Mouse (Mus musculus) forebrain, embryonic 12.5 days (tissue): ENCODE results near the gene Megf6. TPM values are rescaled to one million over a fixed set of nuclear protein-coding genes. Genes with fewer than 3 reads are reported as not detected.

Source experiments
- ATAC-seq: fragments of 200-750 bp; cut with Nextera tagmentation; 2 replicates; pipeline ENCODE4 v1.8.0; 2017; ENCODE audit warnings: moderate TSS enrichment; ENCODE audit not compliant: low FRiP score
- H3K27ac ChIP-seq: fragments of 300-500 bp; sonication (generic); 2 replicates; pipeline ENCODE4 v1.5.1; 2016; ENCODE audit warnings: mild to moderate bottlenecking
- H3K27me3 ChIP-seq: fragments of 300-500 bp; sonication (generic); 2 replicates; pipeline ENCODE4 v1.6.1; 2016; ENCODE audit warnings: mild to moderate bottlenecking
- H3K36me3 ChIP-seq: fragments of 300-500 bp; sonication (generic); replicated peaks from 2 replicates; pipeline ENCODE4 v1.6.1; 2016; ENCODE audit warnings: mild to moderate bottlenecking
- H3K4me1 ChIP-seq: fragments of 300-500 bp; sonication (generic); 2 replicates; pipeline ENCODE4 v1.6.1; 2016
- H3K4me2 ChIP-seq: fragments of 300-500 bp; sonication (generic); 2 replicates; pipeline ENCODE4 v1.6.1; 2016; ENCODE audit warnings: mild to moderate bottlenecking, moderate library complexity
- H3K4me3 ChIP-seq: fragments of 300-500 bp; sonication (generic); replicated peaks from 2 replicates; pipeline ENCODE4 v1.5.1; 2016; ENCODE audit warnings: mild to moderate bottlenecking
- H3K9ac ChIP-seq: fragments of 300-500 bp; sonication (generic); 2 replicates; pipeline ENCODE4 v1.6.1; 2016; ENCODE audit warnings: mild to moderate bottlenecking
- H3K9me3 ChIP-seq: fragments of 300-500 bp; sonication (generic); 2 replicates; pipeline ENCODE4 v1.6.1; 2016
- WGBS: fragments of 180-500 bp; shearing (Covaris S2); methylation state at CpG from one replicate; pipeline ENCODE4 v1.1.7; 2016; 5-methylcytosine and 5-hydroxymethylcytosine counted together
- polyA plus RNA-seq: library from polyadenylated mRNA; unstranded; fragments of >200 nt; fragmentation: Nextera tagmentation; extraction: Ambion mirVana; gene quantifications from 2 replicates; pipeline ENCODE4 v1.2.1, GENCODE M21; 2016

Gene Megf6
- polyA plus RNA-seq, 1 experiment from 2014 or later = 21.7 TPM

GRCm38 (mm10) chr4:154201511-154201910, 31.0 kb downstream of the Megf6 start:
- no peaks in the 10 kb centered on the region for H3K9me3 ChIP-seq
- no peak overlapping the region for H3K4me2 ChIP-seq
- ATAC-seq = no peak
- no peaks in the 10 kb centered on the region for H3K36me3 ChIP-seq
- no peak overlapping the region for H3K9ac ChIP-seq
- H3K4me1 ChIP-seq = peaks cover 25% of the 10 kb centered on the region
- no peak overlapping the region for H3K4me3 ChIP-seq
- WGBS = 64% methylated on average over 5 of the region's 5 CpGs
- H3K27ac ChIP-seq = no peak overlapping the region
- no peaks in the 10 kb centered on the region for H3K27me3 ChIP-seq

GRCm38 (mm10) chr4:154204532-154204931, 34.0 kb downstream of the Megf6 start:
- H3K4me2 ChIP-seq = no peak overlapping the region
- 72% methylated on average over 7 of the region's 7 CpGs for WGBS
- ATAC-seq = no peak
- no peaks in the 10 kb centered on the region for H3K9me3 ChIP-seq
- H3K27me3 ChIP-seq = no peaks in the 10 kb centered on the region
- peaks cover 5% of the 10 kb centered on the region; the same call in 1 of the 2 replicates for H3K4me1 ChIP-seq
- no peaks in the 10 kb centered on the region for H3K36me3 ChIP-seq
- no peak overlapping the region for H3K27ac ChIP-seq
- no peak overlapping the region for H3K9ac ChIP-seq
- H3K4me3 ChIP-seq = no peak overlapping the region

GRCm38 (mm10) chr4:154205392-154205791, 34.9 kb downstream of the Megf6 start:
- 80% methylated on average over 5 of the region's 5 CpGs for WGBS
- Histone ChIP-seq H3K27ac (no peak overlapping the region), H3K27me3 (no peaks in the 10 kb centered on the region), H3K9me3 (no peaks in the 10 kb centered on the region), H3K9ac (no peak overlapping the region), H3K4me3 (no peak overlapping the region), H3K4me2 (no peak overlapping the region), H3K36me3 (no peaks in the 10 kb centered on the region), H3K4me1 (peaks cover 11% of the 10 kb centered on the region; the same call in 1 of the 2 replicates)
- no peak for ATAC-seq

GRCm38 (mm10) chr4:154207261-154207660, 36.7 kb downstream of the Megf6 start:
- Histone ChIP-seq H3K9me3 (no peaks in the 10 kb centered on the region), H3K4me2 (no peak overlapping the region), H3K4me3 (no peak overlapping the region), H3K36me3 (no peaks in the 10 kb centered on the region), H3K4me1 (peaks cover 6% of the 10 kb centered on the region; the same call in 1 of the 2 replicates), H3K27me3 (no peaks in the 10 kb centered on the region), H3K27ac (no peak overlapping the region), H3K9ac (no peak overlapping the region)
- ATAC-seq = peak; percentile 49; the same call in 1 of the 2 replicates
- WGBS = 18% methylated on average over 5 of the region's 5 CpGs

- Histone ChIP-seq H3K4me3 (no peak overlapping the region), H3K27ac (no peak overlapping the region), H3K9ac (no peak overlapping the region), H3K36me3 (no peaks in the 10 kb centered on the region), H3K27me3 (no peaks in the 10 kb centered on the region), H3K4me2 (no peak overlapping the region), H3K4me1 (peaks cover 6% of the 10 kb centered on the region; the same call in 1 of the 2 replicates), H3K9me3 (no peaks in the 10 kb centered on the region)
- no peak for ATAC-seq
- 73% methylated on average over 6 of the region's 6 CpGs for WGBS
Observed at GRCm38 (mm10) chr4:154209054-154209453, 38.5 kb downstream of the Megf6 start.

- no peak for ATAC-seq
- H3K9ac ChIP-seq = no peak overlapping the region
- H3K4me2 ChIP-seq = no peak overlapping the region
- no peak overlapping the region for H3K4me3 ChIP-seq
- H3K4me1 ChIP-seq = peaks cover 6% of the 10 kb centered on the region; the same call in 1 of the 2 replicates
- H3K36me3 ChIP-seq = no peaks in the 10 kb centered on the region
- H3K9me3 ChIP-seq = no peaks in the 10 kb centered on the region
- H3K27me3 ChIP-seq = no peaks in the 10 kb centered on the region
- WGBS = 13% methylated on average over 3 of the region's 3 CpGs
- H3K27ac ChIP-seq = no peak overlapping the region
Observed at GRCm38 (mm10) chr4:154209825-154210224, 39.3 kb downstream of the Megf6 start.

GRCm38 (mm10) chr4:154211459-154211858, 40.9 kb downstream of the Megf6 start:
- H3K9ac ChIP-seq = no peak overlapping the region
- H3K4me2 ChIP-seq = no peak overlapping the region
- WGBS = 78% methylated on average over 13 of the region's 13 CpGs
- no peak for ATAC-seq
- H3K4me1 ChIP-seq = peaks cover 6% of the 10 kb centered on the region; the same call in 1 of the 2 replicates
- no peaks in the 10 kb centered on the region for H3K27me3 ChIP-seq
- H3K36me3 ChIP-seq = no peaks in the 10 kb centered on the region
- H3K9me3 ChIP-seq = no peaks in the 10 kb centered on the region
- peak overlapping the region; percentile 8; the same call in 1 of the 2 replicates for H3K27ac ChIP-seq
- H3K4me3 ChIP-seq = no peak overlapping the region

- H3K4me1 ChIP-seq = peaks cover 6% of the 10 kb centered on the region; the same call in 1 of the 2 replicates
- no peak overlapping the region for H3K4me2 ChIP-seq
- no peak overlapping the region for H3K27ac ChIP-seq
- 74% methylated on average over 7 of the region's 7 CpGs for WGBS
- H3K27me3 ChIP-seq = no peaks in the 10 kb centered on the region
- H3K9me3 ChIP-seq = no peaks in the 10 kb centered on the region
- H3K36me3 ChIP-seq = no peaks in the 10 kb centered on the region
- H3K4me3 ChIP-seq = no peak overlapping the region
- ATAC-seq = no peak
- no peak overlapping the region for H3K9ac ChIP-seq
Observed at GRCm38 (mm10) chr4:154213586-154213985, 43.1 kb downstream of the Megf6 start.

GRCm38 (mm10) chr4:154214075-154214474, 43.5 kb downstream of the Megf6 start:
- no peaks in the 10 kb centered on the region for H3K9me3 ChIP-seq
- no peak overlapping the region for H3K27ac ChIP-seq
- no peaks in the 10 kb centered on the region for H3K27me3 ChIP-seq
- 25% methylated on average over 5 of the region's 5 CpGs for WGBS
- H3K9ac ChIP-seq = no peak overlapping the region
- no peak overlapping the region for H3K4me3 ChIP-seq
- no peaks in the 10 kb centered on the region for H3K36me3 ChIP-seq
- no peak for ATAC-seq
- H3K4me1 ChIP-seq = peaks cover 6% of the 10 kb centered on the region; the same call in 1 of the 2 replicates
- no peak overlapping the region for H3K4me2 ChIP-seq

- Histone ChIP-seq H3K36me3 (no peaks in the 10 kb centered on the region), H3K27me3 (no peaks in the 10 kb centered on the region), H3K4me2 (no peak overlapping the region), H3K27ac (no peak overlapping the region), H3K9me3 (no peaks in the 10 kb centered on the region), H3K9ac (no peak overlapping the region), H3K4me3 (no peak overlapping the region), H3K4me1 (no peaks in the 10 kb centered on the region)
- no peak for ATAC-seq
- 79% methylated on average over 7 of the region's 7 CpGs for WGBS
Observed at GRCm38 (mm10) chr4:154217711-154218350, 47.3 kb downstream of the Megf6 start.

- no peaks in the 10 kb centered on the region for H3K27me3 ChIP-seq
- no peak overlapping the region for H3K27ac ChIP-seq
- peaks cover 16% of the 10 kb centered on the region; the same call in 1 of the 2 replicates for H3K4me1 ChIP-seq
- no peaks in the 10 kb centered on the region for H3K36me3 ChIP-seq
- H3K9me3 ChIP-seq = no peaks in the 10 kb centered on the region
- no peak overlapping the region for H3K4me2 ChIP-seq
- 81% methylated on average over 6 of the region's 6 CpGs for WGBS
- no peak overlapping the region for H3K9ac ChIP-seq
- no peak for ATAC-seq
- H3K4me3 ChIP-seq = no peak overlapping the region
Observed at GRCm38 (mm10) chr4:154222773-154223172, 52.2 kb downstream of the Megf6 start.

GRCm38 (mm10) chr4:154224267-154224969, 53.9 kb downstream of the Megf6 start:
- Histone ChIP-seq H3K27me3 (no peaks in the 10 kb centered on the region), H3K27ac (peak overlapping the region; percentile 50; the same call in 1 of the 2 replicates), H3K9me3 (no peaks in the 10 kb centered on the region), H3K4me3 (no peak overlapping the region), H3K9ac (no peak overlapping the region), H3K36me3 (no peaks in the 10 kb centered on the region), H3K4me2 (no peak overlapping the region), H3K4me1 (peaks cover 16% of the 10 kb centered on the region; the same call in 1 of the 2 replicates)
- 57% methylated on average over 6 of the region's 6 CpGs for WGBS
- ATAC-seq = no peak
